Mouse (Mus musculus) brown adipose tissue, adult 24 weeks (tissue): ENCODE results near the gene Itga2. TPM values are rescaled to one million over a fixed set of nuclear protein-coding genes. Genes with fewer than 3 reads are reported as not detected.

Source experiments
- H3K27ac ChIP-seq: fragments of 200-500 bp; replicated peaks from 2 replicates; pipeline ENCODE4 v1.5.1; 2012; ENCODE audit warnings: low read depth, mild to moderate bottlenecking, low read length
- H3K4me1 ChIP-seq: fragments of 200-500 bp; 2 replicates; pipeline ENCODE4 v1.6.1; 2012; ENCODE audit warnings: low read length, mixed read lengths; ENCODE audit not compliant: control insufficient read depth, insufficient read depth, insufficient read length
- H3K4me3 ChIP-seq: fragments of 200-500 bp; 2 replicates; pipeline ENCODE4 v1.5.1; 2012; ENCODE audit warnings: low read depth, mild to moderate bottlenecking, low read length, moderate library complexity; ENCODE audit not compliant: insufficient read depth
- polyA plus RNA-seq: library from polyadenylated mRNA; stranded (reverse); fragments of >200 nt; gene quantifications from 2 replicates; pipeline ENCODE4 v1.2.4, GENCODE M21; 2012; ENCODE audit not compliant: missing spikeins, insufficient read depth, insufficient read length

The Itga2 gene
- polyA plus RNA-seq: 0.20 and 1.7 TPM in 2 replicates

GRCm38 (mm10) chr13:114931775-114932294 is at the start of gene Itga2:
Gene Itga2, minus strand, starts transcription at chr13:114932100.
- H3K4me1 ChIP-seq: no peaks in the 10 kb centered on the region
- H3K27ac ChIP-seq: no peak within 1 kb of the TSS

GRCm38 (mm10) chr13:114980831-114981419 is 49.0 kb upstream of the Itga2 start:
- no peak overlapping the region for H3K4me3 ChIP-seq
- H3K27ac ChIP-seq: no peak overlapping the region
- H3K4me1 ChIP-seq: no peaks in the 10 kb centered on the region

More at GRCm38 (mm10) chr13:114931775-114932294, at the start of gene Itga2:
- H3K4me3 ChIP-seq: peak within 1 kb of the TSS; percentile 45

- H3K27ac ChIP-seq: no peak overlapping the region
- H3K4me3 ChIP-seq: no peak overlapping the region
- no peaks in the 10 kb centered on the region for H3K4me1 ChIP-seq
Observed at GRCm38 (mm10) chr13:114974484-114975042, 42.7 kb upstream of the Itga2 start.

- H3K4me3 ChIP-seq: no peak overlapping the region
- no peak overlapping the region for H3K27ac ChIP-seq
- H3K4me1 ChIP-seq: no peaks in the 10 kb centered on the region
Observed at GRCm38 (mm10) chr13:114971905-114972304, 40.0 kb upstream of the Itga2 start.

GRCm38 (mm10) chr13:114964233-114964632 is 32.3 kb upstream of the Itga2 start:
- Histone ChIP-seq H3K4me3 (no peak overlapping the region), H3K4me1 (no peaks in the 10 kb centered on the region), H3K27ac (no peak overlapping the region)

- no peak overlapping the region for H3K27ac ChIP-seq
- no peaks in the 10 kb centered on the region for H3K4me1 ChIP-seq
Observed at GRCm38 (mm10) chr13:114954516-114954915, 22.6 kb upstream of the Itga2 start.

GRCm38 (mm10) chr13:114933541-114933940 is 1.6 kb upstream of the Itga2 start:
- H3K27ac ChIP-seq: no peak overlapping the region
- H3K4me3 ChIP-seq: no peak overlapping the region
- no peaks in the 10 kb centered on the region for H3K4me1 ChIP-seq

More at GRCm38 (mm10) chr13:114954516-114954915, 22.6 kb upstream of the Itga2 start:
- no peak overlapping the region for H3K4me3 ChIP-seq

- H3K4me3 ChIP-seq: peak overlapping the region; percentile 45
- H3K27ac ChIP-seq: no peak overlapping the region
Observed at GRCm38 (mm10) chr13:114930996-114931649, 777 bp downstream of the Itga2 start.

GRCm38 (mm10) chr13:114924785-114925184 is 7.1 kb downstream of the Itga2 start:
- no peak overlapping the region for H3K4me3 ChIP-seq
- H3K4me1 ChIP-seq: no peaks in the 10 kb centered on the region
- H3K27ac ChIP-seq: no peak overlapping the region

More at GRCm38 (mm10) chr13:114930996-114931649, 777 bp downstream of the Itga2 start:
- H3K4me1 ChIP-seq: no peaks in the 10 kb centered on the region

- H3K4me3 ChIP-seq: no peak overlapping the region
- H3K4me1 ChIP-seq: no peaks in the 10 kb centered on the region
- H3K27ac ChIP-seq: no peak overlapping the region
Observed at GRCm38 (mm10) chr13:114923331-114923730, 8.6 kb downstream of the Itga2 start.

- Histone ChIP-seq H3K4me3 (no peak overlapping the region), H3K4me1 (no peaks in the 10 kb centered on the region), H3K27ac (no peak overlapping the region)
Observed at GRCm38 (mm10) chr13:114915767-114916166, 16.1 kb downstream of the Itga2 start.

- no peak overlapping the region for H3K4me3 ChIP-seq
- no peak overlapping the region for H3K27ac ChIP-seq
Observed at GRCm38 (mm10) chr13:114914963-114915362, 16.9 kb downstream of the Itga2 start.

GRCm38 (mm10) chr13:114914559-114914958 is 17.3 kb downstream of the Itga2 start:
- Histone ChIP-seq H3K27ac (no peak overlapping the region), H3K4me1 (no peaks in the 10 kb centered on the region), H3K4me3 (no peak overlapping the region)

More at GRCm38 (mm10) chr13:114914963-114915362, 16.9 kb downstream of the Itga2 start:
- no peaks in the 10 kb centered on the region for H3K4me1 ChIP-seq

GRCm38 (mm10) chr13:114910629-114911028 is 21.3 kb downstream of the Itga2 start:
- Histone ChIP-seq H3K27ac (no peak overlapping the region), H3K4me3 (no peak overlapping the region), H3K4me1 (no peaks in the 10 kb centered on the region)

- no peaks in the 10 kb centered on the region for H3K4me1 ChIP-seq
- no peak overlapping the region for H3K27ac ChIP-seq
- no peak overlapping the region for H3K4me3 ChIP-seq
Observed at GRCm38 (mm10) chr13:114909514-114909913, 22.4 kb downstream of the Itga2 start.
